Mouse (Mus musculus): ENCODE results near the gene Bag5.

DNA sequence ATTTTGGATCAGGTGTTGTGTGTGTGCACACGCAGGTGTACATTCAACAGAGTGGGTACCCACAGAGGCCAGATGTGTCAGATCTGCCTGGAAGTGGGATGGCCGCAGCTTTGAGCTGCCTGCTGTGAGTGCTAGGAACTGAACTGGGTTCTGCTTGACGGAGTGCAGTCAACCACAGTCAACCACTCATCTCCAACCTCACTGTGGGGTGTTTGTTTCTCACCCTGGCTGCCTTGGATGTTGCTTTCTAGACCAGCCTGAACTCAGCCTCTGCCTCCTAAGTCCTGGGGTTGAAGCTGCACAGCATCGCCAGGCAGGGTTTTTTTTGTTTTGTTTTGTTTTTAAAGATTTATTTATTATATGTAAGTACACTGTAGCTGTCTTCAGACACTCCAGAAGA is 7.2 kb upstream of the Bag5 start:
- TF ChIP-seq POLR2A (IDR thresholded peaks at IDR 0.05; ENCODE audit: insufficient read depth, low read depth, low read length) (no peak), CTCF (IDR thresholded peaks at IDR 0.05; ENCODE audit: insufficient read depth, low read depth, low read length) (no peak)
